Mouse (Mus musculus) midbrain, embryonic 11.5 days (tissue): ENCODE results near the gene Prmt8. TPM values are rescaled to one million over a fixed set of nuclear protein-coding genes. Genes with fewer than 3 reads are reported as not detected.

Experiments used
- ATAC-seq: fragments of 200-750 bp; cut with Nextera tagmentation; 2 replicates; pipeline ENCODE4 v1.8.0; 2017; ENCODE audit warnings: moderate TSS enrichment, moderate library complexity; ENCODE audit not compliant: low FRiP score
- DNase-seq: peaks from one replicate; pipeline ENCODE4 v3.0.0; 2015; ENCODE audit warnings: low spot score; ENCODE audit errors: missing footprints
- H3K27ac ChIP-seq: fragments of 300-500 bp; sonication (generic); 2 replicates; pipeline ENCODE4 v1.5.1; 2014; ENCODE audit warnings: low read depth, low read length
- H3K27me3 ChIP-seq: fragments of 300-500 bp; sonication (generic); 2 replicates; pipeline ENCODE4 v1.6.1; 2014; ENCODE audit warnings: mild to moderate bottlenecking, low read length, moderate library complexity, mixed read lengths; ENCODE audit not compliant: control insufficient read depth, insufficient read depth
- H3K36me3 ChIP-seq: fragments of 300-500 bp; sonication (generic); 2 replicates; pipeline ENCODE4 v1.6.1; 2014; ENCODE audit warnings: mild to moderate bottlenecking, low read length, moderate library complexity, mixed read lengths; ENCODE audit not compliant: control insufficient read depth, insufficient read depth
- H3K4me1 ChIP-seq: fragments of 300-500 bp; sonication (generic); 2 replicates; pipeline ENCODE4 v1.6.1; 2014; ENCODE audit warnings: low read length; ENCODE audit not compliant: control insufficient read depth, insufficient read depth
- H3K4me2 ChIP-seq: fragments of 300-500 bp; sonication (generic); 2 replicates; pipeline ENCODE4 v1.6.1; 2014; ENCODE audit warnings: mild to moderate bottlenecking, moderate library complexity
- H3K4me3 ChIP-seq: fragments of 300-500 bp; sonication (generic); 2 replicates; pipeline ENCODE4 v1.5.1; 2014; ENCODE audit warnings: low read depth, low read length
- H3K9ac ChIP-seq: fragments of 300-500 bp; sonication (generic); 2 replicates; pipeline ENCODE4 v1.6.1; 2014; ENCODE audit warnings: low read length
- H3K9me3 ChIP-seq: fragments of 300-500 bp; sonication (generic); 2 replicates; pipeline ENCODE4 v1.6.1; 2016; ENCODE audit warnings: low read length; ENCODE audit not compliant: control insufficient read depth
- WGBS: fragments of 180-500 bp; shearing (Covaris S2); extraction: QIAGEN DNeasy Blood & Tissue Kit; methylation state at CpG from one replicate; pipeline ENCODE4 v1.1.7; 2014; 5-methylcytosine and 5-hydroxymethylcytosine counted together
- polyA plus RNA-seq: library from polyadenylated mRNA; unstranded; fragments of >200 nt; fragmentation: Nextera tagmentation; extraction: Ambion mirVana; gene quantifications from 2 replicates; pipeline ENCODE4 v1.2.1, GENCODE M21; 2014

Prmt8 gene
- polyA plus RNA-seq, 1 experiment from 2014 or later = 27.4 TPM

- no peak for ATAC-seq
- 93% methylated on average over 7 of the region's 7 CpGs for WGBS
- no peaks in the 10 kb centered on the region for H3K36me3 ChIP-seq
These were observed 88.5 kb downstream of the Prmt8 start for GRCm38 (mm10) chr6:127680784-127681183.

GRCm38 (mm10) chr6:127678998-127679397 lies 90.3 kb downstream of the Prmt8 start:
- H3K4me1 ChIP-seq = no peaks in the 10 kb centered on the region
- no peak overlapping the region for H3K27ac ChIP-seq
- ATAC-seq (no peak), DNase-seq (no peak)
- H3K36me3 ChIP-seq = no peaks in the 10 kb centered on the region
- no peak overlapping the region for H3K4me2 ChIP-seq
- no peak overlapping the region for H3K4me3 ChIP-seq
- WGBS = 87% methylated on average over 3 of the region's 3 CpGs
- H3K27me3 ChIP-seq = no peaks in the 10 kb centered on the region
- no peaks in the 10 kb centered on the region for H3K9me3 ChIP-seq
- H3K9ac ChIP-seq = no peak overlapping the region

More at GRCm38 (mm10) chr6:127680784-127681183, 88.5 kb downstream of the Prmt8 start:
- no peak overlapping the region for H3K4me3 ChIP-seq
- no peaks in the 10 kb centered on the region for H3K4me1 ChIP-seq
- no peaks in the 10 kb centered on the region for H3K27me3 ChIP-seq
- H3K27ac ChIP-seq = no peak overlapping the region
- DNase-seq = no peak
- no peaks in the 10 kb centered on the region for H3K9me3 ChIP-seq
- no peak overlapping the region for H3K9ac ChIP-seq
- no peak overlapping the region for H3K4me2 ChIP-seq

GRCm38 (mm10) chr6:127678320-127678719 lies 91.0 kb downstream of the Prmt8 start:
- DNase-seq = no peak

DNA sequence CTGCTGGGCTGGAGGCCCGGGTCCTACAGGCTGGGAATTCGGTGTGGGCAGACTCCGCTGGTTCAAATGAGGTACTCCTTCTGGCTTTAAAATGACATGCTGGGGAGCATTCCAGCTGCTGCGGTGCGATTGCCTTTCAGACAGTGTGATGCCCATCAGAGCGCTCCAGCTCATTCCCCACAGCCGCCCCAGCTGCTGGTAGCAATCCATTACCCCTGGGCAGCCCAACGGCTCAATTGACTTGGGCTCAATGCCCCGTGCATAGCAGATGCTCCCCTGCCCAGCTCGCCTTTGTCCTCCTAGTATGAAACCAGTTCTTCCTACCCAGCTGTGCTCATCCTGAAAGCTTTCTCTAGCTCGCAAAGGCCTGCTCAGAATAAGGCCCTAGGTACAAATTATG lies 92.4 kb downstream of the Prmt8 start:
- Histone ChIP-seq H3K36me3 (no peaks in the 10 kb centered on the region), H3K9me3 (no peaks in the 10 kb centered on the region), H3K27me3 (no peaks in the 10 kb centered on the region), H3K4me1 (no peaks in the 10 kb centered on the region), H3K27ac (no peak overlapping the region), H3K9ac (no peak overlapping the region), H3K4me3 (no peak overlapping the region), H3K4me2 (no peak overlapping the region)
- no peak for DNase-seq
- ATAC-seq = no peak
- WGBS = 69% methylated on average over 11 of the region's 11 CpGs

More at GRCm38 (mm10) chr6:127678320-127678719, 91.0 kb downstream of the Prmt8 start:
- no peak overlapping the region for H3K4me3 ChIP-seq
- no peak overlapping the region for H3K27ac ChIP-seq
- WGBS = 73% methylated on average over 9 of the region's 9 CpGs
- H3K4me1 ChIP-seq = no peaks in the 10 kb centered on the region
- no peak overlapping the region for H3K4me2 ChIP-seq
- no peak for ATAC-seq
- no peaks in the 10 kb centered on the region for H3K27me3 ChIP-seq
- no peak overlapping the region for H3K9ac ChIP-seq
- no peaks in the 10 kb centered on the region for H3K36me3 ChIP-seq
- no peaks in the 10 kb centered on the region for H3K9me3 ChIP-seq

GRCm38 (mm10) chr6:127672071-127672470 lies 97.2 kb downstream of the Prmt8 start:
- Histone ChIP-seq H3K4me3 (no peak overlapping the region), H3K9ac (no peak overlapping the region), H3K9me3 (no peaks in the 10 kb centered on the region), H3K27ac (no peak overlapping the region), H3K36me3 (no peaks in the 10 kb centered on the region), H3K27me3 (no peaks in the 10 kb centered on the region), H3K4me2 (no peak overlapping the region), H3K4me1 (no peaks in the 10 kb centered on the region)
- ATAC-seq (no peak), DNase-seq (no peak)
- WGBS = 82% methylated on average over 7 of the region's 7 CpGs

- no peak overlapping the region for H3K4me2 ChIP-seq
- DNase-seq (no peak), ATAC-seq (no peak)
- H3K27ac ChIP-seq = no peak overlapping the region
- 89% methylated on average over 4 of the region's 4 CpGs for WGBS
- H3K9ac ChIP-seq = no peak overlapping the region
- no peaks in the 10 kb centered on the region for H3K27me3 ChIP-seq
- no peak overlapping the region for H3K4me3 ChIP-seq
- no peaks in the 10 kb centered on the region for H3K36me3 ChIP-seq
- H3K4me1 ChIP-seq = no peaks in the 10 kb centered on the region
- H3K9me3 ChIP-seq = no peaks in the 10 kb centered on the region
These were observed 99.2 kb downstream of the Prmt8 start for GRCm38 (mm10) chr6:127670031-127670430.

DNA sequence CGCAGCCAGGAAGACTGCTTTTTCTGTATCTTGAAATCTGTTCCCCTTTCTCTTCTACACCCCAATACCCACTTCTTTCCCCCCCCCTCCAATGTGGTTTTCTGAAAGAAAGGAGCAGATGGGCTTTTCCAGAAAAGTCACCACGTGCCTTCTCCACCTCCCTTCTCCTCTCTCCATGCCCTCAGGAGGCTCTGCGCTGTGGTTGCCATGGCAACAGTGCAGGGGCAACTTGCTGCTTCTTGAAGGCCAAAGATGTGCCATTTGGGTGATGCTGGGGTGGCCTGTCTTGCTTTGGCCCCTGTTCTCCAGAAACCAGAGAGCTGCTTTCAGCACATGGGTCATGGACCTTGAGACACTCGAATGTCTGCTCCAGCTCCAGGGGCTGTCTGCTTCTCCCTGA lies 100.0 kb downstream of the Prmt8 start:
- no peaks in the 10 kb centered on the region for H3K9me3 ChIP-seq
- DNase-seq (no peak), ATAC-seq (no peak)
- no peak overlapping the region for H3K9ac ChIP-seq
- no peak overlapping the region for H3K4me3 ChIP-seq
- WGBS = 69% methylated on average over 4 of the region's 4 CpGs
- H3K4me2 ChIP-seq = no peak overlapping the region
- no peaks in the 10 kb centered on the region for H3K4me1 ChIP-seq
- H3K27ac ChIP-seq = no peak overlapping the region
- no peaks in the 10 kb centered on the region for H3K27me3 ChIP-seq
- no peaks in the 10 kb centered on the region for H3K36me3 ChIP-seq

DNA sequence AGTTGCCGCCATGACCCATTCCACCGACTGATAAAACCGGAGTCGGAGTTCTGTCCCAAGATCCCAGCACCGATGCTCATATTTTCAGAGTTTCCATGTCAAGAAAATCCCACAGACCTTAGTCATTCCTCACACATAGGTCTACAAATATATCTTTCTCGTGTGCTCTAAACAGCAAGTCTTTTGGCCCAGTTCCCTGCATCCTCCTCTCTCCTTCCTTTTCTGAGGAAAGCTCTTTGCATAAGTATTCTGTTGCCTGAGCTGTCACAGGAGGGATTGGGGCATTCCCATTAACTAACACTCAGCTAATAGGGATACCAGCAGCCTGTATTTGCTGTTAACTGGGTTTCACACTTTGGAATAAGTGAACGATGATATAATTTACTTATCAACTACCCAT lies 106.0 kb downstream of the Prmt8 start:
- no peak overlapping the region for H3K27ac ChIP-seq
- no peaks in the 10 kb centered on the region for H3K9me3 ChIP-seq
- H3K27me3 ChIP-seq = no peaks in the 10 kb centered on the region
- H3K4me1 ChIP-seq = no peaks in the 10 kb centered on the region
- ATAC-seq = no peak
- no peak overlapping the region for H3K9ac ChIP-seq
- no peak overlapping the region for H3K4me3 ChIP-seq
- DNase-seq = no peak
- 85% methylated on average over 7 of the region's 7 CpGs for WGBS
- H3K4me2 ChIP-seq = no peak overlapping the region
- no peaks in the 10 kb centered on the region for H3K36me3 ChIP-seq

GRCm38 (mm10) chr6:127661717-127662292 lies 107.5 kb downstream of the Prmt8 start:
- WGBS = 89% methylated on average over 7 of the region's 7 CpGs
- no peaks in the 10 kb centered on the region for H3K27me3 ChIP-seq
- no peak overlapping the region for H3K27ac ChIP-seq
- H3K36me3 ChIP-seq = no peaks in the 10 kb centered on the region
- no peak overlapping the region for H3K9ac ChIP-seq
- no peak overlapping the region for H3K4me2 ChIP-seq
- H3K9me3 ChIP-seq = no peaks in the 10 kb centered on the region
- ATAC-seq = no peak
- H3K4me3 ChIP-seq = no peak overlapping the region
- DNase-seq = no peak
- H3K4me1 ChIP-seq = no peaks in the 10 kb centered on the region
